Mouse (Mus musculus): ENCODE results near the gene Elmsan1.

Gene Elmsan1

GRCm38 (mm10) chr12:84192741-84193641, 25.7 kb downstream of the Elmsan1 start:
- DNase-seq (ENCODE audit: low spot score) = no peak

- no peak for DNase-seq (ENCODE audit: low spot score)
Observed at GRCm38 (mm10) chr12:84192280-84192679, 26.4 kb downstream of the Elmsan1 start.

DNA sequence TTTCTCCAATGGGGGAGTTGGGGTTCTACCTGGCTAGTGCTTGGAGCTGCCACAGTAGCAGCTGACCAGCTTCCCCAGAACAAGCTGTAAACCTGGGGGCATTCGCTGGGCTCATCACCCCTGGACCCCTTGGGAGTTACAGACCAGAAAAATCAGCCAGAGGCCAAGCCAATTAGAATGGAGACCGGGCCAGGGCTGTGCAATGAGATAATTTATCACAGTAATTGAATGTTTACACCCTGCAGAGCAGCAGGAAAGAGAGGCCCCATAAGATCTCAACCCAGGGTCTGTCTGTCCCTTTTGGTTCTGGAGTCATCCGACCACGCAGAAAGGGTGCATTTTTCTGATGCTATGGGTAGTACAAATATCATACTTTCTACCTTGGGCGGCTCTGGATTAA, 26.9 kb downstream of the Elmsan1 start:
- no peak for DNase-seq (ENCODE audit: low spot score)

DNA sequence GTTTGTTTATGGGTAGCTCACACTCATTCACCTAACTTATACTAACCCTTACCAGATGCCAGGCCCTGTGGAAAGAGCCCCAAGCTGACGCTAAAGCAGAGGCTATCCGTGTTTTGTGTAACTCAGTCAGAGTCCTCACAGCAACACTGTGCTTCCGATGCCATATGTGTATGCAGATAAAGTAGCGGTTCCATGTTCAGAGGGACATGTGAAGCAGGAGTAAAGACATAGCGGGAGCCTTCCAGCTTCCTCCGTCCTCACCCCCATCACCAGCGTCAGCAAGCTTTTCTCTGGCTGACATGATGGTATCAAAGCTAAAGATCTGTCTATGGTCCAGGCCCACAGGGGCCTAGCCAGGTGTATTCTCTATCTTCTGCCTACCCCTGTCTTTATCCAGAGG, 27.5 kb downstream of the Elmsan1 start:
- no peak for DNase-seq (ENCODE audit: low spot score)

DNA sequence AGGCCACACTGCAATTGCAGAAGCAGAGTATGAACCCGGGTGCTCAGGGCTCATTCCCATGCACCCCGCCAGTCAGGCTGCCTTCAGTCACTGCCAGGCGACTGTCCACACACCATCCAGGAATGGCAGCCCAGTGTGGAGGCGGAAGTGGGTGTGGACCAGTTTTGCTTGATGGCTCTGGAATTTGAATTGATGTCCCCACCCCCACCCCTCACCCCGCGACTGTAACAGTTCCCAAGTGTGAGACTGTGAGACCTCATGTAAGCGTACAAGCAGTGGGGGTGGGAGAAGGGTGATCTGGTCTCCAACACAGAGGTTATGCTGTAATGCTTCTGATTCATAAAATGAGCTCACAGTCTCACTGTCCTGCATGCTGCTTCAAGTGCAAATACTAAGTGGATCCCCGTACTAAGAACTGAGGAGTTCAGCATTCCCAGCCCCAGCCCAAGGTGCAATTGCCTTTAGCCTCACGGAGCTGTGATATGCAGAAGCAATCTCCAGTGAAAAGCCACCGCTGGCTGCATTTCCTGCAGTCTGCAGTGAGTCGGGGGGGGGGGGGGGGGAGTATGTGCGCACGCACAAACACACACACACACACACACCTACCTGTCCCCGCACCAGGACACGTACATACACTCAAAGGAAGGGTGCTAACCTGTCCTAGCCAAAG, 28.4 kb downstream of the Elmsan1 start:
- no peak for DNase-seq (ENCODE audit: low spot score)

- DNase-seq (ENCODE audit: low spot score) = no peak
Observed at GRCm38 (mm10) chr12:84188881-84189444, 29.7 kb downstream of the Elmsan1 start.

GRCm38 (mm10) chr12:84187752-84188601, 30.7 kb downstream of the Elmsan1 start:
- DNase-seq (ENCODE audit: low spot score) = no peak

- DNase-seq (ENCODE audit: low spot score) = no peak
Observed at GRCm38 (mm10) chr12:84186950-84187349, 31.7 kb downstream of the Elmsan1 start.

DNA sequence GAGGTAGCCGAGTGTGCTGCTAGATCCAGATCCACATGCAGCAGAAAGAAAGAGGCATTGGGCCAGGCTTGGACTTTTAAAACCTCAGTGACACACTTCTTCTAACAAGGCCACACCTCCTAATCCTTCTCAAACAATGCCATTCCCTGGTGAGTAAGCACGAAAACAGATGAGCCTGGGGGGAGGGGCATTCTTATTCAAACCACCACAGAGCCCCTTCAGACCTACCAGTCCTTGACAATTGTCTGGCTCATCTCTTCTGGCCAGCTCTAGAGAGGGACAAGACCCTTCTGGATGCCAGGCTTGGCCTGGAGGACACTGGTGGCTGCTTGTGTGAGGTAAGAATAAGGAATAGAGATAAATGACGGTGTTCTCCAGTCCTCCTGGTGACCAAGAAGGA, 32.1 kb downstream of the Elmsan1 start:
- DNase-seq (ENCODE audit: low spot score) = no peak

DNA sequence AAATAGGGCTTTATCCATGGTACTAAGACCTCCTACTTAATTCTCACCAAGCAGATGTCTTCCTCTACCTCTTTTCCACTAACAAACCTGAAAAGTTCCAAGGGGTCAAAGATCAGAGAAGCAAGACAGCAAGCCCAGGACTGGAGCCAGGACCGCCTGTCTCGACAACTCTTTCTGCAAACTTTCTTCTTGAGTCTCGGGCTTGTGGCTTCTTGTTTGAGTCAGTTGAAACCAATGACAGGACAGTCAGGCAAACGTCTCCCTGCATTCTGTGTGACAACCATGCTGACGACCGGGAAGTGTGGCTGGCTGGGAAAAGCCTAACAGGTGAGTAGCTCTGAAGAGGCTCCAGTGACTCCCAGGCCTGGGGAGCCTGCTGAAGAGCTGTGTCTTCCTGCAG, 33.1 kb downstream of the Elmsan1 start:
- DNase-seq (ENCODE audit: low spot score) = no peak

- DNase-seq (ENCODE audit: low spot score) = no peak
Observed at GRCm38 (mm10) chr12:84184979-84185378, 33.7 kb downstream of the Elmsan1 start.

DNA sequence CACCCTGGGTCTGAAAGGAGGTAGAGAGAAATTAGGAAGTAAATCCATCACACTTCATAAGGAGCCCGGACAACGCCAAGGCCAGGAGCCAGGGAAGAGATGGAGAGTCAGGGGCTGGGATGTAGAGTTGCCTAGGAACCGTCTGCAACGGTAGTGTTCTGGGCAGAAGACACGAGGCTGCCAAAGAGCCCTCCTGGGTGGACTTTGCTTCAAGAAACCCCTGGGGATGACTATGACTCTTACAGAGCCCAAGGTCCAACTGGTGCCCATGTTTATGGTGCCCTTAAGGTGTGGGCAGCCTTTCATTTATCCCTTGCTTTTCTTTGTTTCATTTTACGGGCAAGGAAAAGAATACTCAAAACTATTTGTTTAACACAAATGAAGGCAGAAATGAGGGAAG, 36.7 kb downstream of the Elmsan1 start:
- DNase-seq (ENCODE audit: low spot score) = no peak

DNA sequence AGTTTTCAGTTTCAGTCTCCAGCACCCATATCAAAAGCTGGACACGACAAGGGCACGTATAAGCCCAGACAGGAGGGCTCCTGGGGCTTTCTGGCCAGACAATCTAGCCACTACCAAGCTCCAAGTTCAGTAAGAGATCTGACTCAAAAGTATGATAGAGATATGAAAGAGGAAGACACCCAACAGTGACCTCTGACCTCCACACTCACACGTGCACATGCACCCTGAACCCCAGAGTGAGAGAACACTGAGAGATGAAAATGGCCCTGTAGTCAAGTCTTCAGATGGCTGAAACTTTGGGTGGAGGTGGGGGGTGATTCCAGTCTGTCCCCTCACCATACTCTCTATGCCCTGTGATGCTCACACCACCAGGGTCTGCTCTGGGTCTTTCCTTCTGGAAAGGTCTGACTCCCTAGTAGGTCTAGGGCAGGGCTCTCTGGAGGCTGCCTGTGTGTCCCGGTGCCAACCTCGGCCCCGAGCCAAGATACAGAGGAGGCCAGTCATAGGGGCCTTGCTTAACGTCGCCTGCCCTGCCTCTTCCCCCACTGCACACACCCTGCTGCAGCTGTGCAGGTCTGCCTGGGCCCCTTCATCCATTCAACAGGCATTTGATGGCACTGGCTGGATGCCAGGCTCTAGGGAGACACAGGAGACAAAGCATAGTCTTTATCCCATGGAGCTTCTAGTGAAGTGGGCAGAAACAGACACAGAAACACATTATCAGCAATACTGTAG, 37.8 kb downstream of the Elmsan1 start:
- DNase-seq (ENCODE audit: low spot score) = peak; percentile 71

- DNase-seq (ENCODE audit: low spot score) = no peak
Observed at GRCm38 (mm10) chr12:84180090-84180489, 38.6 kb downstream of the Elmsan1 start.

DNA sequence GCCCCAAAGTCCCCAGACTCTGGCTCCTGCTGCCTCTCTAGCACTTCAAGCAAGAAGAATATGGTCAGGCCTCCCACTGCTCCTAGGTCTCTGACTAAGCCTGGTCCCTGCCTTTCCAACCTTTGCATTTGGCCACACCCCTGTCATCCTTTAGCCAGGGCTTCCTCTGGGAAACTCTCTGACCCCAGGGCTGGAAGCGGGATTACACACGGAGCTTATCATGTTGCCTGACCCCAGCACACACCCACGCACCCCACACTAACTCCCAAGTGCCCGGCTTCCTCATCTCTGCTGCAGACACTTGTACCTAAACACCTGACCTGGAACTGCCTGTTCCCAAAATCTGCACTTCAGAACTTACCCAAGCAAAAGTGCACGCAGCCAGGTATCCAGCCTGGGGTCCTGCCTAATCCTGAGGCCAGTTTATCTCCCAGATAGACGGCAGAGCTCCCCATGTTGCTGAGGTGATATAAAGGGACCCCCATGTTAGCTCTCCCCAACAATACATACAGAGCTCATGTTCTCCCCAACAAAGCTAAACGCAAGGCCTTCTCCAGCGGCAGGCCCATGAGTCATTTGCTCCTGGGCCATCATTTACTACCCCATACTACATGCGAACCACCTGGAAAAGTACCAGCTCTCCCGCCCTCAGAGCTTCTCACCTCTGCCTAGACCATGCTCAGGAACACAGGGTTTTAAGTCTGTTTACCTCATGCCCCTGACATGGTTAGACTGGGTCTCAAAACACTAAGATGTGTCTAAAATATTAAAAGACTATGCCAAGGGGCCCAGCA, 39.8 kb downstream of the Elmsan1 start:
- DNase-seq (ENCODE audit: low spot score) = no peak

DNA sequence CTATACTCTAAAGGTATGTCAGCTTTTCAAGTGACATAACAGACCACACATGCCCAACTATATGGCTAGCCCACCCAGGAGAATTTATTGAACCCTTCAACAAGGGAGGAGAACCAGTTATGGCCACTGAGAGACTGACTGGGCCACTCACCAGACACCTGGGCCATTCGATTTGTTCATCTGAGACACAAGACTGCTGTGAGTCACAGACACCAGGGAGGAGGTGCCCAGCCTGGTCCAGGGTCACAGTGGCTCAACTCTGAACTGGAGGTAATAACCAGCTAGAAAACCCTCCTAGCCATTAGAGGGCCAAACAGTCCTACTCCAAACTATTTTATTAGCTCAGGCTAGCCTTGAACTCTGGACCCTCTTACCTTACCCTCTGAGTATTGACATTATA, 40.6 kb downstream of the Elmsan1 start:
- DNase-seq (ENCODE audit: low spot score) = no peak

- no peak for DNase-seq (ENCODE audit: low spot score)
Observed at GRCm38 (mm10) chr12:84176886-84177765, 41.6 kb downstream of the Elmsan1 start.

DNA sequence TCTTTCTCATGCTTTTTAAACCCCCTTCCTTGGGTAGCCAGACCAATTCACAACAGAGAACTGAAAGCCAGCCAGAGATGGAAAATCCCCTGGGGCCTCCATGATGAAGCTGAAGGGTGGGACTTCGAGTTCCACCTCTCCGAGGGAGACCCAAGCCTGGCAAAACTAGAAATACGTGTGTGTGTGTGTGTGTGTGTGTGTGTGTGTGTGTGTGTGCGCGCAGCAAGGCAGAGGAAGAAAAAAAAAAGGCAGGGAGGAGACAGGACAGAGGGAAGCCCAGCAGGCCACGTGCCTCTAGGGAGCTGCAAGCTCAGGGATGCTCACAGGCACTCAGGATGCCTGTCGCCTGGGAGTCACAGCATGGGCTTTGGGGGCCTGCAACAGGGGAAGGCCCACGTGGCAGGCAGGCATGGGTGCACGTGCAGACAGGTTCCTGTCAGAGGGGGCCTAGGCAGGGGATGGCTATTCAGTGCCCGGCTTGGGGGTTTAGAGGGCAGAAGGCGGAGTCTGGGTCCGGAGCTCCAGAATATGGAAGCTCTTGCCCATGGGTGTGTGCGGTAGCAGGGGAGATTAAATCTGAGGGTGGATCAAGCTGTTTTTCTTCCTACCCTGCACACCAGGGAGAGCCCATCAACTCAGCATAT, 42.4 kb downstream of the Elmsan1 start:
- DNase-seq (ENCODE audit: low spot score) = peak; percentile 5

GRCm38 (mm10) chr12:84175659-84176061, 43.0 kb downstream of the Elmsan1 start:
- DNase-seq (ENCODE audit: low spot score) = peak; percentile 82

Data from ovary, adult 18-20 months (tissue).